Mouse (Mus musculus) forebrain, embryonic 15.5 days (tissue): ENCODE data around the gene Armc7. TPM values are rescaled to one million over a fixed set of nuclear protein-coding genes. Genes with fewer than 3 reads are reported as not detected.

Source experiments
- microRNA-seq: library from miRNA; unstranded; fragments of <30 nt; microRNA quantifications from one replicate; pipeline ENCODE4, GENCODE M21; 2016
- polyA plus RNA-seq: library from polyadenylated mRNA; unstranded; fragments of >200 nt; fragmentation: Nextera tagmentation; extraction: Ambion mirVana; gene quantifications from 2 replicates; pipeline ENCODE4 v1.2.1, GENCODE M21; 2015

Armc7 gene
- polyA plus RNA-seq, 1 experiment from 2014 or later, result 15.6 TPM

Small RNA genes within 50 kb of the gene (microRNA-seq; reads per million reads assigned to microRNA genes)
- gene Mir3968, result not detected

Other genes with a start within 250 kb of the Armc7 start
- 0.22 and 0.23 TPM in 2 replicates for gene Grin2c, start 208.4 kb upstream of the Armc7 start, polyA plus RNA-seq
- 23.9 and 24.0 TPM in 2 replicates for gene Fdxr, start 198.6 kb upstream of the Armc7 start, polyA plus RNA-seq
- 0.37 TPM in 2 replicates for gene Fads6, start 178.0 kb upstream of the Armc7 start, polyA plus RNA-seq
- 0.08 TPM in 1 of 2 replicates, not detected in the other for gene Otop2, start 168.5 kb upstream of the Armc7 start, polyA plus RNA-seq
- 0.05 TPM in 1 of 2 replicates, not detected in the other for gene Ush1g, start 153.6 kb upstream of the Armc7 start, polyA plus RNA-seq
- gene Otop3, start 140.9 kb upstream of the Armc7 start, polyA plus RNA-seq, result 0.10 and 0.25 TPM in 2 replicates
- gene Hid1, start 107.9 kb upstream of the Armc7 start, polyA plus RNA-seq, result 48.9 and 50.3 TPM in 2 replicates
- gene Cdr2l, start 93.8 kb upstream of the Armc7 start, polyA plus RNA-seq, result 20.9 and 21.2 TPM in 2 replicates
- 178 and 192 TPM in 2 replicates for gene Mrpl58, start 71.9 kb upstream of the Armc7 start, polyA plus RNA-seq
- 722 and 770 TPM in 2 replicates for gene Atp5h, start 55.7 kb upstream of the Armc7 start, polyA plus RNA-seq
- gene Kctd2, start 55.5 kb upstream of the Armc7 start, polyA plus RNA-seq, result 23.6 and 26.3 TPM in 2 replicates
- gene Trim80, start 35.1 kb upstream of the Armc7 start, polyA plus RNA-seq, result not detected in 2 replicates
- 0.10 TPM in 1 of 2 replicates, not detected in the other for gene Slc16a5, start 13.2 kb upstream of the Armc7 start, polyA plus RNA-seq
- gene Nt5c, start 16.2 kb downstream of the Armc7 start, polyA plus RNA-seq, result 94.3 and 102 TPM in 2 replicates
- gene Jpt1, start 38.7 kb downstream of the Armc7 start, polyA plus RNA-seq, result 1,941 and 1,977 TPM in 2 replicates
- gene Sumo2, start 60.6 kb downstream of the Armc7 start, polyA plus RNA-seq, result 1,191 and 1,214 TPM in 2 replicates
- gene Nup85, start 88.8 kb downstream of the Armc7 start, polyA plus RNA-seq, result 127 and 138 TPM in 2 replicates
- gene Mrps7, start 128.3 kb downstream of the Armc7 start, polyA plus RNA-seq, result 70.3 and 73.6 TPM in 2 replicates
- gene Gga3, start 128.4 kb downstream of the Armc7 start, polyA plus RNA-seq, result 28.1 and 28.2 TPM in 2 replicates
- 9.1 and 11.4 TPM in 2 replicates for gene Mif4gd, start 137.3 kb downstream of the Armc7 start, polyA plus RNA-seq
- gene Slc25a19, start 152.6 kb downstream of the Armc7 start, polyA plus RNA-seq, result 55.3 and 56.1 TPM in 2 replicates
- gene Grb2, start 232.9 kb downstream of the Armc7 start, polyA plus RNA-seq, result 180 and 199 TPM in 2 replicates